Mouse (Mus musculus) heart, postnatal 0 days (tissue): ENCODE measurements at regions not wholly inside any gene's neighbourhood (a gene's known extent, or its start where the extent isn't known, plus 50 kb on each side); places are given as distances from the start of the nearest gene placed in this dataset.

Source experiments
- CTCF ChIP-seq: IDR thresholded peaks from 2 replicates; pipeline ENCODE4 v1.5.1; 2016; ENCODE audit warnings: antibody characterized with exemption, control low read depth, low read depth
- EP300 ChIP-seq: IDR thresholded peaks from 2 replicates; pipeline ENCODE4 v1.6.1; 2016; ENCODE audit warnings: antibody characterized with exemption, low read depth

- TF ChIP-seq CTCF: no peak
- no peak for TF ChIP-seq EP300
Observed at GRCm38 (mm10) chr13:59393231-59393938, 191.6 kb downstream of the Agtpbp1 start.
